Mouse (Mus musculus) mesoderm, embryonic 11.5 days (tissue): Measurements from ENCODE around the gene Zbtb40.

Experiments
- DNase-seq: peaks from one replicate; pipeline ENCODE4 v3.0.0-alpha.2; 2012; ENCODE audit warnings: low read depth, low spot score

The Zbtb40 gene

DNA sequence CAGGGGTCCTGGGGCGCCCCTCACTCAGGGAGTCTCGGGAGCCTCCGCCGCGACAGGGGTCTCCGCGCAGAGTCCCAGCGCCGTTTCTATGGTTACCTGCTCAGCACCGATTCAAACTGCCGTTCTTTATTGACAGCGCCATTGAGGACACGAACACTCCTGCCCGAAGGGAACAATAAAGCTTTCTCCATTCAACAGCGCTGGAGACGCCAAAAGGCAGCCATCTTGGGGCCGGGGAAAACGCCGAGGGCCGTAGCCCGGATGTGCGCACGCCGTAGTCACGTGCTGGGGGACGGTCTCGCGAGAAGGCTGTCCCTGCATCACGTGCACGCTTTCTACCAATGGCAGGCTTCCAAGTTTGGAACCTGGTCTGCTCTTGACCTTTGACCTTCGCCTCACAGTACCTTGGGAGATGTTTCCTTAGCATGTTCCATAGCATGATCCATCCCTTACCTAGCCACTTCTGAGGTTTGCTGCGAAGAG is at the start of gene Zbtb40:
Gene Zbtb40, minus strand, starts transcription at position 252 of the 483 bp plus-strand sequence.
- peak; percentile 96 for DNase-seq

DNA sequence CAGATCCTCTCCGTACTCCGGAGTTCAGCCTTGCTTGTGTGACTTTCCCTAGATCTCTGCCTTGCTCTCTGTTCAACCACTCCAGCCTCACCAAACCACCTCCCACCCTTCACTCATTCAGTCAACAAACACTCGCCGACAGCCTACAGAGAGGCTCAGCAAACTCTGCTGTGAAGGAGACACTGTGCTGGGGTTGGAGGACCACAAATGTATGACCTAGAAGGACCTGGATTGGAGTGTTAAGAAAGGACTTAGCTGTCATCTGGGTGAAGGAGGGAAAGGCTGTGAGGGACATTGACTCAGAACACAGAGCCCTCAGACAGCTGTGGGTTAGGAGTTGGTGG is 49.4 kb upstream of the Zbtb40 start:
- no peak for DNase-seq

DNA sequence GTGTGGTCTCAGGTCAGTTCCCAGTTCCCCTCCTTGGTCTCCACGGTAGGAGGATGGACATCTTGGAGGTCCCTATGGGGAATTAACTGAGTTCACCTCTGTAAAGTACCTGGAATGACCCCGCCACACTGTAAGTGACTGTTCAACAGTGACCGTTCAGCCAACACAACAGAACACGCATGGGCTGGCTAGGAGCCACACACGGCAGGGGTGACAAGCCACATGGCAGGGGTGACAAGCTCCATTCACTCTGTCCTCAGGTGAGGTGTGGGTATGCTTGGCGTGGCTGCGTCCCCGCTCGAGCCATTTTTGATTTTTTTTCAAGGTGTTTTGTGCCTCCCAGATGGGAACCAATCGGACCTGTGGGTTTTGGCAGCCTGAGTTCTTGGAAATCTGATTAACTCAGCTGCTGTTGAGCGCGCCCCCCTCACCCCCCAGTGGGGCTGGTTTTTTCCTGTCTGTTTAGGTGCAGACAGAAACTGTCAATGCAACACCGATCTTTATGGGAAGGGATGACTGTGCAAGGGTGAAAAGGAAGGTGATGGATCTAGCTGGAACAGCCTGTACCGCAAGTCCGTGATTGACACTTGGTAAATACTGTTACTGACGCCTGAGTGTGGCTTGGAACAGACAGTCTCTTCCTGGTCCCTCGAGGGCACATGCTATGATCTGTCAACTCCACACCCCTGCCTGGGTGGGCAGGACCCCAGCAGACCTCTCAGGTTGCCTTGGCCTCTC is 48.8 kb upstream of the Zbtb40 start:
- DNase-seq: no peak

DNA sequence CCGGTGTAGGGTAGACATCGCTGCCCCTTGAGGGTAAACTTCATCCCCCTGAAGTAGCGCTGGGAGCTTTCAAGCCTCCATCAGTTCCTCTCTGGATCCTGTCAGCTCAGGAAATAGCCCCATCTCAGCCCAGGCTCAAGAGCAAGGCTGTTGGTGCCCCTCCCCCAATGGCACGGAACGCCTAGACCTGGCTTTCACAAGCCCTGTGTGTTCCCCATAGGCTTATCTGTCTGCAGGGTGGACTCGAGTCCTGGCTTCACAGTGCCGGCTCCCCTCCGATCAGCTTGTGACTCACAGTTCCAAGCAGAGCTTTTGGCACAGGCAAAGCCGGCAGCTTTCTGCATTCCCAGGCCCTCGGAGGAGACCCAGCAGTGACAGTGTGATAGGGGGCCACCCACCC is 47.8 kb upstream of the Zbtb40 start:
- DNase-seq: no peak

DNA sequence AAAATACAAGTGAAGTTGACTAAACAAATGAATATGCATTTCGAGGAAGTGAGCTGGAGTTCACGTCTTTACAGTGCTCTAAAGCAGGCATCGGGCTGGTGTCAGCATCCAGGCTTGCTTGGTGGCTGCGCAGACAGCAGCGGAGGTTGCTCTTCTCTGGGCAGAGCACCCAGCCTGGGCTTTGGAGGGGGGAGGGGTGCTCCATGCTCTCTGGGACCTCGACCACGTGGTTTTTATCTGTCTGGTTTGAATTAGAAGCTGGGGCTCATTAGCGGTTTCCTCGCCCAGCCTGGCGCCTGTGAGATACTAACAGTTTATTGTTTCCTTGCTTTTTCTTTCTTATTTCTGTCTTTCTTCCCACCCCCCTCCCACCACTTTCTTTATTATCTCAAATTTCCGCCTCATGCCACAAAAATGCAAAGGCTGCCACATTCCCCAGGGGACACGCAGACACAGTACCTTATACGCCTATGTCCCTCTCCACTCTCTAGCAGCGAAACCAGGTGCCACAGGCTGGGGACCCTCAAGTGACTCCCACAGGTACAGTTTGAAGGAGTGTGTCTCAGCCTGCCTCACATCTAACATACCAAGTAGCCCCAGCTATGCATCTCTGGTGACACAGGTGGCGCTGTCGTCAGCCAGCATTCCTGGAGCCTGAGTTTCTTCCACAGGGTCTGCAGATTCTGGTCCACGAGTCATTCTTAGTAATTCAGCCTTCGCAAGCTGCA is 36.6 kb upstream of the Zbtb40 start:
- peak; percentile 26 for DNase-seq

DNA sequence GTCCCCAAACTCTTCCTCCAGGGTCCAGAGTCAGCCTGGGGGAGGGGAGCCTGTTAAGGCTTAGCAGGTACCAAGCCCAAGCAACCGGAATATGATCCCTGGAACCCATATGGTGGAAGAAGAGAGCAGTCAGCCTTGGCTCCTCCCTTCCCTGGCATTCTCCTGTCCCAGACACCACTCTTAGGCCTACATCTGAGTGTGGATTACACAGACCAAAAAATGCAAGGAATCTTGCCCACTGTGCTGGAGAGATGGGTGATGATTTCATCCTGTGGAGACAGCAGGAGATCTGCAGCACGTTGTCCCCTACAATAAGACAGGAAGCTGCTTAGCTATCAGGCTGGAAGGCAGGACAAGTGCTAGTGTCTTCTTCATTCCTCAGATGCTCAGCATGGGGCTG is 34.3 kb upstream of the Zbtb40 start:
- DNase-seq: no peak

DNA sequence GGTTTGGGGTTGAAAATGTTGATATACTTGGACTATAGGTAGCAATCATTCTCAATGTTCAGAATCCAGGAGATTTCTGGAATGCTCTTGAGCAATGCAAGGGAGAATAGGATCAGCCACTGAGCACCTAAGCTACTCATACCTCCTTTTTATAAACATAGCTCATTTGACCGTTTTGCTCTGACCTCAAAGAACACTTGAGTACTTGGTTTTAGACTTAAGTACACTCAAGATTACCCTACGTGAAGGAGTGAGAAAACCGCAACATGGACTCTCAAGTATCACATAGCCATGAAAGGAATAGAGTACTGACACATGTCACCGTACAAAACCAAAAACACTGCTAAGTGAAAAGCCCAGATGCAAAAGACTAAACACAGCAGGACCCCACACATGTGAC is 32.8 kb upstream of the Zbtb40 start:
- no peak for DNase-seq

DNA sequence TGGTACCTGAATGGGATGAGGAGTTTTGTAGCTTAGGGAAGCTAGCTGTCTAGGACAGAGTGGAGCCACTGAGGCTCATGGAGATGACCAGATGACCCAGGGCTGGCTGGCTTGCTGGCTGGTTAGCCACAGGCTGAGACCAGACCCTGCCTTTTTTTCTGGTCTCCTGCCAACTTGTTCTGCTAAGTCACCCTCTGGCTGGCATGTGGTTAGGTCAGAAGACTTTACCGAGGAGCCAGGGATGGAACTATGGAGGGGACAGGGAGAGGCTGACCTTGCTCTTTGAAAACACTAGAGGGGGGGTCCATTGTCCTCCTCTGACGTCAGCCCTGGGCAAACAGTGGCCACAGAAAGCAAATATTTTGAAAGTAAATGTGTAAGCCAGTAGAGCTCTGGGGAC is 28.6 kb upstream of the Zbtb40 start:
- no peak for DNase-seq

DNA sequence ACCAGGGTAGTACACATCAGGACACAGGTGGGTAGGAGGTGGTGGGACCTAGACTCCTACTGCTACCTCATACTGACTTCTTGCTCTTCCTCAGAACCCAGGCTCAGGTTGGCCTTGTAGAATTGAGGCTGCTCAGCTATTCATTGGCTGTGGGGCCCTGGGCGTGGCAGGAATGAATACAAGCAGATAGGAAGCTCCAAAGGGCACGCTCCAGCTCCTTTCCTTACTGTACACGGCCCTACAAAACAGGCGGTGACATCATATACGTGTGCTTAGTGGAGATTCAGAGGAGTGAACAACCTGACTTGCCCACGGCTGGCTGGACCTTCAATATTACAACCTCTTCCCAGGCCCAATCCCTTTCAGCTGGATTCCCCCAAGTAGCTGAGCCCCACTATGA is 22.6 kb upstream of the Zbtb40 start:
- no peak for DNase-seq

DNA sequence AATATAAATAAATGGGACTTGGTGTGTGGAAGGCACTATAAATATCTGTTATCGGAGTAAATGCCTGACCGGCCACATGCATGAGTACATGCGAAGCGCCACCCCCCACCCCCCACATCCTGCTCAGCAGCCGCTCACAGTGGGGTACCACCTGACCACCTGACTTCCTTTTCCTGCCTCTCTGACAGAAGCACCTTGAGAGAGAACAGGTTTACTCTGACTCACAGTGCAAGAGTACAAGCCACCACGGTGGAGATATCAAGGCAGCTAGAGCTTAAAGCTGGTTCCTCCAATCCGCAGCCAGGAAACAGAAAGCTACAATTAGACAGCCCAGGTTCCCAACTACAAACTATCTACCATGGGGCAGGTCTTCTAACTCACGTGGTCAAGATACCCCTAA is 19.9 kb upstream of the Zbtb40 start:
- no peak for DNase-seq

DNA sequence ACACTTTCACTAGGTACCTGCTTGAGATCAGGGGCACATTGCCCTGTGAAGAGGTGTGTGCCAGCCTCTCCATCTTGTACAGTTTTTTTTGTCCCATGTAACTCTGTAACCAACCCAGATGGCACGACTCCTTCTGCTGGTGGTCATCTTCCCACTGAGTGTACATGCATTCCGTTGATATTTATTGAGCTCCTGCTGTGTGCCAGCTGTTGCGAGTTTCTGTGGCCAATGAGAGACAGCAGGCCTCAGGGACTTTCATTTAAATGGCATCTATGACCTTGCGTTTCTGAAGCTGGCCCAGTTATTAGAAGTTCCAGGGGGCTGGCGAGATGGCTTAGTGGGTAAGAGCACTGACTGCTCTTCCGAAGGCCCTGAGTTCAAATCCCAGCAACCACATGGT is 17.2 kb upstream of the Zbtb40 start:
- DNase-seq: no peak

DNA sequence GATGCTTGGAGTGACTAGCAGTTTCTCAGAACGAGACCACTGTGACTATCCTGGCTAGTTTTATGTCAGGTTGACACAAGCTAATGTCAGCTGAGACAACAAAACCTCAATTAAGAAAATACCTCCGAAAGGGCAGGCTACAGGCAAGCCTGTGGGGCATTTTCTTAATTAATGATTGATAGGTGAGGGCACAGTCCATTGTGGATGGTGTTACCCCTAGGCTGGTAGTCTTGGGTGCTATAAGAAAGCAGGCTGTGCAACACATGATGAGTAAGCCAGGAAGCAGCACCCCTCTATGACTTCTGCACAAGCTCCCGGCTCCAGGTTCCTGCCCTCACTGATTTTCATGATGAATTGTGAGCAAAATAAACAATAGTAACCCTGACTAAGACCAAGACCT is 6.3 kb upstream of the Zbtb40 start:
- no peak for DNase-seq

DNA sequence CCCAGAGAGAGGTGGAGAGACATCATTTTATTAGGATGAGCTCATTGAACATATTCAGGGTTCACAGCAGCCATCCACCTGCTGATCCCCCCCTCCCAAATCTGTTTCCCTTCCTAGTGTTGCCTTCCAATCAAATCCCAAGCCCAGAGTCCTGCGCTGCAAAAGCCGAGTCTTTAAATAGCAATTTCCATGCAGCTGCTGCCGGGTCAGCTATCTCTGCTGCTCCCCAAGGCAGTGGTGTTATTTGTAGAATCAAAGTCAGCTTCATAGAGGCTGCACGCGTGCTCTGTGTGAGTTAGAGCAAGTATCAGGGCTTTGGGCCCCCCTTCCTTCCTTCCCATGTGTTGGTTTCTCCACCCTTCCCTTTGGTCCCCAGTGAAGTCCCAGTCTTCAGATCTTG is 5.2 kb upstream of the Zbtb40 start:
- no peak for DNase-seq

DNA sequence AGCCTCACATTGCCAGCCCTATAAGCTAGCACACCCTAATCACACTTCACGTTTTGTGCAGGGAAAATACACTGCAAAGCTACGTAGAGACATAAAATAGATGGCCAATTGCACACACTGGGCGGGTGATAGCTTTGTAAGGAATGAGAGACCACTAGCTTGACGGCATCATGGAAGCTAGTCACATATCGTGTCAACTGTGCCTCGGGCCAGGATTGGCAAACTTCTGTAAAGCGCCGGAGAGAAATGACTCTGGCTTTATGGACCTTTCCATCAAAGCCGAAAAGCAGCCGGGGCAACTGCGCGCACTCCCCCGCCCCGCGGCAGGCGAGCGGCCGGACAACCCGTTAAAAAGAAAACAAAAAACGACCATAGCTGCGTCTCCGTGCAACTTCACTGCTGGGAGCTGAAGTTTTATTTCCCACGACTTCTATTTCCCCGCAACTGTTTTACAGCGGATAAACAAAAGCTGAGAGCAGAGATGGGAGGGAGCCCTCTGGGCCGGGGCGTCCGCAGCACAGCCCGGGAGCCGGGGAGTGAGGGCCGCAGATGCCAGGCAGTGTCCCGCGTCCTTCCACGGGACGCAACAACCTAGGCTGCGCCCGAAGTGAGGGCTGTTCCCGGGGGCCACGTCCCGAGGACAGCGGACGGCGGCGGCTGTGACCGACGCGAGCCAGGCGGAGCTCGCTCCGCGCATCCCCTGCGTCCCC is 606 bp downstream of the Zbtb40 start:
- peak; percentile 29 for DNase-seq

DNA sequence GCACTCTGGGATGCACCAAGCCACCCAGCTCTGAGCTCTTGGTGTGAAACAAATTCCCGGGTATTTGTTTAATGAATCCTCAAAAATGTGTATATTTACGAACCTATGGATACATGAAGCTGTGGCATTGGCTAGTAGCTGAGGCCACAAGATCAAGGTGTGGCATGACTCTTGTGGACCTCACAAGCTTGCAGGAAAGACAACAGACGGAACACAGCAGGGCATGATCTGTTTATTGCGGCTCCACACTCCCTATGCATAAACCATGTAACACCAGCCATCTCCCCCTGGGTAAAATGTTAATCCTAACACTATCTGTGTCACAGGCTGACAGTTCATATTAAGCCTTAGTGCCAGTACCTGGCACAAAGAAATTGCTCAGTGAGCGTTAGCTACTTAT is 2.5 kb downstream of the Zbtb40 start:
- DNase-seq: no peak

DNA sequence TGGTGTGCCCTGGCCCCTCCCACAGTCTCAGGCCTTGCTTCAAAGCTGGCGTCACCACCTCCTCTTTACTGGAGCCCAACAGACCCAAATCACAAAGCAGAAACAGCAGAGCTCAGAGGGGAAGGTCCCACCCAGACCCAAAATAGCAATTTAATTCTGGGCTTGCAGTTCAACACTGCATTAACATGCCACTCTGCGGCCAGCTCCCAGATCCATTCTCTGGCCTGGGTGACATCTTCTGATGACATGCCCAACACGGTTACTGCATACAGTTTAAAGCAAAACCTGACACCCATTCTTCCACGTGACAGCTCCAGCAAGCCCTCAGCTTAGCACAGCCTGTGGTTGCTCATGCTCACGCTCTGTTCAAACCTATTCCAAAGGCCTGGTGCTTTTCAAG is 4.1 kb downstream of the Zbtb40 start:
- no peak for DNase-seq

DNA sequence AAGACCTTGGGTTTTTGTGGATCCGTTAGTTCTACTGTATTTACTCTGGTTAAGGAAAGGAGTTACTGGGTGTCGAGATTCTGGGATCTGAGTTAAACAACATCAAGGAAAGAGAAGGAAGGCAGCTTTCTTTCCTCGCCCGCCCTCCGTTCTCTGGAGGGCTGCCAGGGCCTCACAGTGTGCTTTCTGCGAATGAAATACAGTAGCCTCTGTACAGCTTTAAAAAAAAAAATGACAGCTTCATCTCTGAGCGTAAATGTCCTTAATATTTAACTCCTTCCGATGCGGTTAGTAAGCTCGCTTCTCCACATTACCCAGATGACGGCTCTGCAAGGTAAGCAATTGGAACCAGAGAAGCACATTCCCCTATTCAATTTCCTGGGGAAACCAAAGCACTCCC is 4.8 kb downstream of the Zbtb40 start:
- no peak for DNase-seq

DNA sequence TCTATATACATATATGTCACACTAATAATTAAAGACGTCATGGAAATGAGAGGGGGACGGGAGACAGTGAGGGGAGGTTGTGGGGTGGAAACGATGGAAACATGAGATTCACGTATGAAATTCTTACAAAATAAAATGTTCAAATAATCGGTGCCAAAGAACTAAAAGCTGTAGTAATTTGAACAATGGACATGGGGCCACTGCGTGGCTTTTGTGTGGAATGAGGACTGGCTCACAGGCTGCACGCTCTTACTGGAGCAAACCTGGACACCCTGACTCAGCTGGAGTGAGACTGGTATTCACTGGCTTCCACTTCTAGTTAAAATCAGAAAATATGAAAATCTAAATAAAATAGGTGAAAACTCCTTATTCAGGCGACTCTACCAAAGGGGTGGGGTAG is 6.6 kb downstream of the Zbtb40 start:
- no peak for DNase-seq

DNA sequence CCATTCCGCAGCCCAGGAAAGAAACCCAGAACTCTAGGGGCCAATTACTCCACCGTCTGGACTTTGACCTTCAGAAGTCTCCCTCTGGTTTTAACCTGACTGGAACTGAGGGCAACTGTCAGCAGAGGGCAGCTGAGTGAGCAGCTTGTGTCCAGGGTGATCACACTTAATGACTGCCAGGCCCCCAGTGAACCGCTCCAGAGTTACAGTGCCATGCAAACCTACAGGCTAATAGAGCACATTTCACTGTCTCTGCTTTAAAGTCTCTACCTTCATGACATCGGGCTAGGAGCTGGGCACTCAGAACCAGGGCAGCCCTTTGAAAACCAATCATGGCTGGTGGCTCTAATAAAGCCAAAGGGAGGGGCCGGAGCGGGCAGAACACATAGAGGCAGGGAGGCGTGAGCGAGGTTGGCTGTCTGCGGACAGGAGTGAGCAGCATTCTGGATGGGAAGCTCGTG is 7.4 kb downstream of the Zbtb40 start:
- no peak for DNase-seq

DNA sequence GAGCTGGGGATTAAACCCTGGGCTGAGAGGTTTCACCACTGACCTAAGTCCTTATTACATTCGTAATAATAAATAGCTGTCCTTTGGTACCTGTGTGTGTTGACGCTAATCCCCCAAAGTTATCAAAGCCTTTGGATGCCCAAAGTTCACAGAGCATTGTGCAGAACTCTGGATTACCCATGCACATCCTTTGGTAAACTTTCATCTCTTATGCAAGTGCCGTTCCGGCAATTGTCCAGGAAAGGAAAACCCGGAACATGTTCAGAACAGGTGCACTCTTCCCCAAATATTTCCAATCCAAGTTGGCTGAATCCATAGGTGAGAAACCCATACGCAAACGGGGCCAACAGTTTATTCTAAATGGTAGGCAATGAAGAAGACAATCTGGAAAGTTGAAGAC is 9.2 kb downstream of the Zbtb40 start:
- no peak for DNase-seq

DNA sequence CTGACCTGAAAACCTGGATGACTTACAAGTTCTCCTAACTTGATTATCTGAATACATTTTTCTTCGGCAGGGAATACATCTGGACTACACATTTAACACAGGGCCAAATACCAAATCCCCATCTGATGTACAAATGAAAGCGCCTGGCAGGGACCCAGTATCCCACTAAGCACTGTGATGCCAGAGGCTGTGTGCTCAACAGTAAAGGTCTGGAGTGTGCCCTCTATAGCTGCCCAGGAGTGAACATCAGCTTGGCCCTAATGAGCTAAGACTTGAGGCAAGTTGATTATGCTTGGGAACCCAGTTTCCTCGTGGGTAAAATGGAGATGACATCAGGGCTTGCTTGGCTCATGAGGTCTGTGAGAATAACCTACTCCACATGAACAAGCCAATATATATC is 10.1 kb downstream of the Zbtb40 start:
- no peak for DNase-seq

DNA sequence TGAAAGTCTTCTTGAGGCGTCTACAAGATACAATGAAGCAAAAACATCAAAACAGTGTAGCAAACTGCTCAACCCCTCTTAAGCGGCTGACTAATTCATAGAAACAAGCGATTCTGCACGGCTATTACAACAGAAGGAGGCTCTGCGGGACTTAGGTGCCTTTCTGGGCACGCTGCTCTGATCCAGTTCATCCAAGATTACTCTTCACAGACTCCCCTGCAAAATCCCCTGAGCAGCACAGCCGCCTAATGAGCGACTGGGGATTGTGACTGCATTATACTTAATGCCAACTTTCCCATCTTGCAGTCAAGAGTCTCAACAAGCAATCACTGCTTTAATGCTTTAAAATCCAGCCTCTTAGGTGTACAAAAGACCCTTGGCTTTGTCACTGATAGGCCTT is 10.5 kb downstream of the Zbtb40 start:
- DNase-seq: no peak
